Mouse (Mus musculus) frontal cortex, postnatal 14 days (tissue): Measurements from ENCODE around the gene Ezr.

ENCODE experiments used
- DNase-seq, 2 experiments: peaks; one replicate each; pipeline ENCODE4 v3.0.0; 2022; ENCODE audit warnings: low spot score in 2 of 2

The Ezr gene

DNA sequence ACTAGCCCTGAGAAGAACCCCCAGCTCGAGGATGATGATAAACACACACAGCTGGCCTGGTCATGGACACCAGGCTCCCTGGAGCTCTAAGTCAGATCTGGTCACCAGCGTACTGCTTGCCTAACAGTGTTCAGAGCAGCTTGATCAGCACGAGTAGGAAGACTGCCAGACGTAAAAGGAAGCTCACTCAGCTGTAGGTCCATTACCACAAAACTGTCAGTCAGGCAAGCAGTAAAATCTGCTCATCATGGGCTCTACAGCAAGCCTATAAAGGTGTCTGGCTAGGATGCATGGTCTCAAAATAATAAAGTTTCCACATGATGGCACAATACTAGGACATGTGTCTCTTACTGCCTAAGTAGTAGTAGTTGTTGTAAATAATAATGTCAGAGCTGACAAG is 13.0 kb downstream of the Ezr start:
- no peak for DNase-seq

DNA sequence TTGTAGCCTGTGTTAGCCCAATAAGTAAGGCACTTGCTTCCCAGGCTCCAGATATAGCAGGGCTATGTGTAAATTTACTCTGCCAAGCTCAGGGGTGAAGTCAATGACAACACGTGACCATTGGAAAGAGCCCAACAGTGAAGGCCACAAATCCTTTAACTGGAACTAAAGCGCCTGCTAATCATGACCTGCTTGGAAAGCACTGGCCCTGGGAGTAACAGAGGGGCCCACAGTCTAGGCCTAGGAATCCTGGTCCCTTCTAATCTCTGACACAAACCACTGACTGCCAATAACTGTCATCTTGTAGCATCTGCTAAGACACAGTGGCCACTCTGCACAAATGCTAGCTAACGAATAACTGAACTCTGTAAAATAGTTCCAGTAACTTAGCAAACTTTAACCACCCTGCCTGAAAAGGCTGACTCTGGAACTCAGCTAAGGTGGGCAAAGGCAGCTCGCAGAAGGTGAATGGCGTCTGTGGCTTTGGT is 14.2 kb downstream of the Ezr start:
- DNase-seq, result no peak

GRCm38 (mm10) chr17:6767771-6768170 is 14.8 kb downstream of the Ezr start:
- no peak for DNase-seq

DNA sequence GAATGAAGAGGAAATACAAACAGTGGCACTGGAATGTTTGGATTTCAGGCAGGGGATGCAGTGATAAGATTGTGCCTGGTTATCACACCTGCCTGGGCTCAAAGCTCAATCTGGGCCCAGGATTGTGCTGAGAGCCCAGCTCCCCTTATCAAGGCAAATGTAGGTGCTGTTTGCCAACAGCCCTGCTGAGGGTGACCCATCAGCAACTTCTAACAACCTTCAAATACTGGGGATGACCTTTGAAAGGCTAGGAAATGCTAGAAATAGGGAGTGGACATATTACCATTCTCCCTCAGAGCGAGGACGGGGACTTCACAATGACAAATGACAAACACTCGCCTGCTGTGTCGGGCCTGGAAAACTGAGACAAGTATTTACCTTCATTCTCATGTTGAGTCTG is 15.8 kb downstream of the Ezr start:
- no peak for DNase-seq

GRCm38 (mm10) chr17:6765886-6766285 is 16.7 kb downstream of the Ezr start:
- DNase-seq, result no peak

DNA sequence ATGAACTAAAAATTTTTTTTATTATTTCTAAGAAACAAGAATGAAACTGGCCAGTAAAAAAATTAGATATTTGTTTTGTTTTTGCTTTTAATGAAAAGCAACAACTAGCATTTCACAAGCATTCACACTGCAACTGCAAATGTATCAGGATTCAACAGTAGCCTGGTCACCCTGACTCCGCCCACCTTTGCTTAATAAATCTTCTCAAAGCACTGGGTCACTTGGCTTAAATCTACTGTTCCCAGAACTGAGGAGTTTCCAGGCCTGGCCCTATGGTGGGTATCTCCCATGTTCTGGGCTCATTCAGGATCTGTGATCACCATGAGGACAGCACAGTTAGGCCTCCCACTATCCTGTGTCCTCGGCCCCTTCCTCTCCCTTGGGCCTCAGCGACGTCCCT is 17.9 kb downstream of the Ezr start:
- no peak for DNase-seq

- DNase-seq, result no peak
Observed at GRCm38 (mm10) chr17:6764227-6764593, 18.4 kb downstream of the Ezr start.

DNA sequence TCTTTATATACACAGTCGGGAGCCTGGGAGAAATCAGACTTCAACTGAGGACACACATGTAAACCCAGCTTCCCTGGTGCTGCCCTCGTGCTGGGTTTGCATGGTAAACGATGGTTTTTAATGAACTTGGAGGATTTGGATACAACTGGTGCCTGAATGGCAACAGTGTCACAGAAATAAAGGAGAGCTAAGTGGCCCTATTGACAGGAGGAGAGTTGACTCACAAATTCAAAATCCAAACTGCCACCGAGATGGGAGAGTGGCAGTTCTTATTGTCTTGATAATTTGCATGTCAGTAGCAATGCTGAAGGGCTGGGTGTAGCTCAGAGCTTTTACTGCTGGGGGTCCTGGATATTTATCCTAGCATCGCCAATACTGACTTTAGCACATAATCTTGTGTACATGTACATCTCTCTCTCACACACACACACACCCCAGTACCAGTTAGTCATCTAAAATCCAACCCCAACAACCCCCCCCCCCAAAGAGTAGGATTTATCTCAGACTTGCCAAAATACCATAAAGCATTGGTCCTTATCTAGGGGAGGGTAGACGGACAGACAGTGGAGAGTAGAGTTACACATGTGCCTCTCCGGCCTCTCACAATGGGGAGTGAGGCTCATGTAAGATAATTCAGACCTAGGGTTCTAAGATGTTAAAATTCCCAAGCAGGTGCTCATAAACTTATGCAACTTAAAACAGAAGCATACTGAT is 18.9 kb downstream of the Ezr start:
- DNase-seq, result no peak

GRCm38 (mm10) chr17:6759717-6760292 is 22.8 kb downstream of the Ezr start:
- no peak for DNase-seq

DNA sequence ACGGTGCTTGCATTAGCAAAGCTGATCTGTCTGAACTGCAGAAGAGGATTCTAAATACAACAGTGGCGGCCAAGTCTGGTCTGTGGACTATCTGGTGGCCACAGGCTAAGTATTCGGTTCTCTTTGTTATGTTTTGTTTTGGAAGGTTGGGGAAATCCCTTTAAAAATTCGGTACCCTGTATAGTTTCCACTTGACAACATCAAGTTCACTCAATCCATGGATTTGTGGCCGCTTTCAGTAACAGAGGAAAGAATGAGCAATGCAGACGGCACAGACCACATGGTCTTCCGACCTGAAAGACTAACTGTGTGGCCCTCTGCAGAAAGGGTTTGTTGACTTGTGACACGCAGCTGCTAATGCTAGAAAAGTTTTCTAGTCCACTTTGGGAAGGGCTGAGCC is 23.7 kb downstream of the Ezr start:
- no peak for DNase-seq

DNA sequence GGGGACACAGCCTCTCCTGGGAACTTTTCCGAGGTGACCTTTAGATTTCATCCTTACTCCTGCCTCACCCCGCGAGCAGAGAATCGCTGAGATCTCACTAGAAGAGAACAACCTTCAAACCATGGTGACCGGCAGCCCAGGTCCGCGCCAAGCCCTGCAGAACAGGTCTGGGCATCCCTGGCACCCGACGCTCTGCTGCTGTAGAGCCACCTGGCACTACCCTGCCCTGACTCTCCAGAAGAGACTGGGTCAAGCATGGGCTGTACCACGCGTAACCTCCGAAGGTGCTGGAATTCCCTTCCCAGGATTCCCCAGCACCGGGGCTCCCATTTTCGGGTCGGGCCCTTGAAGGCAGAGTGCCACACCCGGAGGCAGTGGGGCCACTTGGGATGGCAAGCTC is 24.7 kb downstream of the Ezr start:
- no peak for DNase-seq

GRCm38 (mm10) chr17:6755873-6756272 is 26.7 kb downstream of the Ezr start:
- no peak for DNase-seq

- DNase-seq, result no peak
Observed at GRCm38 (mm10) chr17:6755176-6755575, 27.4 kb downstream of the Ezr start.

GRCm38 (mm10) chr17:6752375-6752774 is 30.2 kb downstream of the Ezr start:
- no peak for DNase-seq

GRCm38 (mm10) chr17:6751221-6751859 is 31.2 kb downstream of the Ezr start:
- DNase-seq, result no peak

DNA sequence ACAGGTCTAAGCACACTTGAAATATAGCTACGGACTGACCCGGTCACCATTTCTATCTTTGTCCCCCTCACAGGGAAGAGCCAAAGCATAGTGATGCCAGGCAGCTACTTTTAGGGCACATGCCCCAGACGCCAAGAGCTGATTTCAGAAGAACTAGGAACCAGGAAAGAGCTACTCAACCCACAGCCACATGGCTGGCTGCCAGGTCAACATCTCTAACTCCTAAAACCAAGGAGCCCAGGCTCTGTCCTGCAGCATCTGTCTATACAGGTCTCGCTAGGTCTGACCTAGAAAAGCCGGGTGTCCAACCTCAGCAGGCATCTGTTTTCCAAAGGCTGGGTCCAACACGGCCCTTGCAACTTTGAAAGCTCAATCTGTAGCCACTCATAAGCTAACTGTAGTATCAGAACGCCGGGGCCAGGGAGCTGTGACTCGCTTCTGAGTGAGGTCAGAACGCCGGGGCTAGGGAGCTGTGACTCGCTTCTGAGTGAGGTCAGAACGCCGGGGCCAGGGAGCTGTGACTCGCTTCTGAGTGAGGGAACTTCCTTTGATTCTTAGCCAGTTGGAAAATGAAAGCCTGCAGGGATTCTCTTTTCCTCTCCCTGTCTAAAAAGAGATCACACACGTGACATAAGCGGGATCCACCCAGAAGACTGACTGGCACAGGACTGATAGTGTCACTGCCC is 33.7 kb downstream of the Ezr start:
- no peak for DNase-seq

- DNase-seq, result no peak
Observed at GRCm38 (mm10) chr17:6747478-6747877, 35.1 kb downstream of the Ezr start.

- no peak for DNase-seq
Observed at GRCm38 (mm10) chr17:6746452-6747231, 35.9 kb downstream of the Ezr start.

- no peak for DNase-seq
Observed at GRCm38 (mm10) chr17:6745975-6746374, 36.6 kb downstream of the Ezr start.

DNA sequence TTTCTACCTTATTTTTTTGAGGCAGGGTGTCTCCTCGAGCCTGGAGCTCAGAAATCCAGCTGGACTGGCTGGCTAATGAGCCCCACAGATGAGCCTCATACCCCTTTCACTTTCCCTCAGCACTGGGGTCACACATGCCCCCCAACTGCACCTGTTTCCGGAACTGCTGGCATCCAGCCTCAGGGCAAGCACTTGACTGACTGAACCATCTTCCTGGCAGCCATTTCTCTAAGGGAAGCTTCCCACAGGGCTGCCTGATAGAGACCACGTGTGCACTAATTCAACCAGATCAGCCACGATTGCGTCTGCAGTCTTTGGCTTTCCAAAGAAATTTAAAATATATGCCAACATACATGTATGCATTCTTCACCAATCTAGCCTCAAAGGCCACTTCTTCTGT is 37.1 kb downstream of the Ezr start:
- no peak for DNase-seq

DNA sequence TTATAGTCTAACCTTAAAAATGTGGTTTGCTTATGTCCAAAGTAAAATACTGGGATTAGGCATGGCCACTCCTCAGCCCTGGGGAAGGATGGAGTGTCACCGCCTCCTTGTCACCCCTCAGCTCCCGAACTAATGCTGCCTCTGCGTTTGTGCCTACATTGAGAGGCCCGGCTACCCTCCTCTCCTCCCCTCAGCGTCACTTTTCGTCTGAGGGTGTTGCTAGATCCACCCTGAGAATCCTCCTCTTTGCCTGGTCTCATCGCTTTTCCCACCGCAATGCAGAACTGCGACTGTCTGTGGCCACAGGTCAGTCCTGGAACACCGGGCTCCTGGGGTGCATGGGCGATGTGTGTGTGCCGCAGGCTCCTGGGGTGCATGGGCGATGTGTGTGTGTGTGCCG is 37.7 kb downstream of the Ezr start:
- DNase-seq, result no peak

DNA sequence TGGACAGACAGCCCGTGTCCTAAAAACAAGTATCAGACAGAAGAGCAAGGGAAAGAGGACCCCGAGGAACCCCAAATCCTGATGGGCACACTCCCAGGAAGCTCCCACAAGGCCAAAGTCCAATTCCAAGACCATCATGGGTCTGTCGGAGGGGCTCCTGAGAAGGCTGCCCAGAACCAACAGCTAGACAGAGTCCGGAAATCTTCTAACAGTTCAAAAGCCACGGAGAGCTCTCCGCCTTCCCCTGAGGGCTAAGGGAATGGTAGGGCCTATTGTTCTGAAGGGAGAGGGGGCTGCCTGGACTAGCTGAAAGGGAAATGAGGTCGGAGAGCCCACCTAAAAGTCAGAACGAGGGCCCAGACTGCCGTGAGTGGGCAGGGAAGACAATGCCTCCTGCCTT is 38.2 kb downstream of the Ezr start:
- DNase-seq, result no peak
